Mouse (Mus musculus) frontal cortex, adult 2 months (tissue): ENCODE data around the gene Ncam1. TPM values are rescaled to one million over a fixed set of nuclear protein-coding genes. Genes with fewer than 3 reads are reported as not detected.

Experiments used
- DNase-seq, 2 experiments: peaks; one replicate each; pipeline ENCODE4 v3.0.0; 2022; ENCODE audit warnings: low spot score in 1 of 2; ENCODE audit errors: extremely low spot score in 1 of 2
- polyA plus RNA-seq: library from polyadenylated mRNA; depleted of rRNA; stranded (reverse); fragments of >200 nt; gene quantifications from 2 replicates; pipeline ENCODE4 v1.2.3, GENCODE M21; 2012

Gene Ncam1
- polyA plus RNA-seq, 1 experiment = 148 TPM

DNA sequence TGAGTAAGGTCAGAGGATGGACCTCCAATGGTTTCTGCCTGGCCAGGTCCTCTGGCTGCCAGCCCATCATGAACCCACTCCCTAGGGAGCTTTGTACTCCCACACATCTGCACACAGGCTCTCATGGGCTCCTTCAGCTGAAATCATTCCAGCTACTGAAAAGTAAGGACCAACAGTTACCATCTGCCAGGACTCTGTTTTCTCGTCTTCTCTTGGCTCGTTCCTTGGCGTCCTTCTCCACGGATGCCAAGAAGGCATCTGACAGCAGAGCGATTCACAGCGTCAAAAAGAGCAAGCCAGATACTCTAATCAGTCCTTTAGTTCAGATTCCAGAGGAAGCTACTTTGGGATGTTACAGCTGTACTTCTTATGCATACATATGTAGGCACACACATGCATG lies 327.8 kb downstream of the Ncam1 start:
- DNase-seq = no peak

DNA sequence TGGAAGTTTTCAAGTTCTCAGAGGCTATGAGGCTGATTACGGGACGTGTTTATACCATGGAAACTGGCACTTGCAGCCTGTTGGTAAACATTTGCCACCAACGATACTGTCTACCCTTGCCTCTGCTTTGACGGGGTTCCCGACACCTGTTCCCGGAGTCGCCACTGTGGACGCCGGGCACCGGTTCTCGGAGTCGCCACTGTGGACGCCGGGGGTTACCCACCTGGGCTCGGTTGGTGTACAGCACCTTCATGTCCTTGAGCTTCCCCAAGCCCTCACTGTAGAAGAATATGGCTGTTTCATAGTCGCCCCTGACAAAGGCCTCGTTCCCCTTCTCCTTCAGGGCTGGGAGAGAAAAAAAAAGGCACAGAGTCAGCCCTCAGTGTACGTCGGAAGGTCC lies 328.7 kb downstream of the Ncam1 start:
- no peak for DNase-seq

DNA sequence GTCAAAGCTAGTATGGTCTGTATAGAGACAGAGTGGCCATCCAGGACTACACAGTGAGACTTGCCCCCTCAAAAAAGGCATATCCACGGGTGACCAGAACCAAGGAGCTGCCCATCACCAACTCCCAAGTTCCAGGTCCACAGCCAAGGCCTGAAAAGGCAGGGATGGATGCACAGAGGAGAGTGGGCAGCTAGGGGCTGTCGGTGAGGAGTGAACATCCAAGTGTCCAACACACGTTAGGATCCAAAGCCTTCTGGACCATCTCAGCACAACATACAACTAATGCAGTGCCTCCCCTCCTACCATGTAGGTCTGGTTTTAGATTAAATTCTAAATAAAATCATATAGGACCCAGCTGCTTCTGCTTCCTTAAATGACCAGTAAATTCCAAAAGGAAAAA lies 342.6 kb downstream of the Ncam1 start:
- DNase-seq = no peak

DNA sequence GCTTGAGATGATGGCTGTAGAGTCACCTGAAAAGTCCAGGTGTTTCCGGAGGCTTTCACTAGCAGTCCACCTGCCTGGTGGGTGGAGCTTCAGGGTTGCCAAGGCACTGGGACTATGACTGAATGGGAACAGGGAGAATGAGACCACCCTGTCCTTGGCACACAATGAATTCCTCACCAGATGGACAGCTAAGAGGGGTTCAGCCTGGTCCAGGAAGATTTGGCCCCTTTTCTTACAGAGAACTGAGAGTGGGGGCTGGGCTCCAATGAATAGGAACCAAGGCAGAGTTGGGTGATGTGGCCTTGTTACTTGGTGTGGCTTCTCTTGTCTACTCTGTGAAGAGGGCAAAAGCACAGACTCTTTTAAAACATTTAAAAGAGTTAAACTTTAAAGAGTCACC lies 346.3 kb downstream of the Ncam1 start:
- no peak for DNase-seq
